Mouse (Mus musculus): Measurements from ENCODE around the gene Mrpl48. TPM values are rescaled to one million over a fixed set of nuclear protein-coding genes. Genes with fewer than 3 reads are reported as not detected.
"Not testable (repeated sequence)": the region's sequence is repeated elsewhere in the genome, so short reads cannot be mapped to it uniquely, and the experiment has no call there.

The Mrpl48 gene
- polyA plus RNA-seq, 1 experiment from 2014 or later, result 94.0 TPM

- Histone ChIP-seq H3K4me3 (ENCODE audit: low read depth, low read length) (no peak overlapping the region), H3K4me2 (ENCODE audit: low read length) (no peak overlapping the region), H3K4me1 (ENCODE audit: control insufficient read depth, insufficient read depth, low read length) (no peaks in the 10 kb centered on the region), H3K36me3 (ENCODE audit: control insufficient read depth, insufficient read depth, low read length) (peaks cover 2% of the 10 kb centered on the region; the same call in 1 of the 2 replicates), H3K9me3 (replicated peaks; ENCODE audit: control insufficient read depth, low read length, poor library complexity, severe bottlenecking) (0 out of 2 replicates have a peak, but pooled peaks cover 2% of the 10 kb centered on the region), H3K27me3 (ENCODE audit: control insufficient read depth, insufficient read depth, low read depth, low read length) (no peaks in the 10 kb centered on the region), H3K27ac (ENCODE audit: low read length) (no peak overlapping the region), H3K9ac (ENCODE audit: low read depth, low read length) (no peak overlapping the region)
- no peak for ATAC-seq
- 85% methylated on average over 3 of the region's 3 CpGs for WGBS
Observed at GRCm38 (mm10) chr7:100570930-100571715, 37.0 kb downstream of the Mrpl48 start.

GRCm38 (mm10) chr7:100569907-100570306 is 38.2 kb downstream of the Mrpl48 start:
- H3K4me3 ChIP-seq (ENCODE audit: low read depth, low read length), result no peak overlapping the region
- no peak overlapping the region for H3K4me2 ChIP-seq (ENCODE audit: low read length)
- H3K27me3 ChIP-seq (ENCODE audit: control insufficient read depth, insufficient read depth, low read depth, low read length), result no peaks in the 10 kb centered on the region
- H3K27ac ChIP-seq (ENCODE audit: low read length), result no peak overlapping the region
- H3K9ac ChIP-seq (ENCODE audit: low read depth, low read length), result no peak overlapping the region
- H3K36me3 ChIP-seq (ENCODE audit: control insufficient read depth, insufficient read depth, low read length), result peaks cover 2% of the 10 kb centered on the region; the same call in 1 of the 2 replicates
- no peak for ATAC-seq
- H3K4me1 ChIP-seq (ENCODE audit: control insufficient read depth, insufficient read depth, low read length), result no peaks in the 10 kb centered on the region
- 0 out of 2 replicates have a peak, but pooled peaks cover 2% of the 10 kb centered on the region for H3K9me3 ChIP-seq (replicated peaks; ENCODE audit: control insufficient read depth, low read length, poor library complexity, severe bottlenecking)

- not testable (repeated sequence) for H3K27ac ChIP-seq (ENCODE audit: low read length); H3K4me3 ChIP-seq (ENCODE audit: low read depth, low read length); H3K4me2 ChIP-seq (ENCODE audit: low read length); H3K4me1 ChIP-seq (ENCODE audit: control insufficient read depth, insufficient read depth, low read length); H3K9ac ChIP-seq (ENCODE audit: low read depth, low read length); H3K9me3 ChIP-seq (replicated peaks; ENCODE audit: control insufficient read depth, low read length, poor library complexity, severe bottlenecking); H3K27me3 ChIP-seq (ENCODE audit: control insufficient read depth, insufficient read depth, low read depth, low read length); H3K36me3 ChIP-seq (ENCODE audit: control insufficient read depth, insufficient read depth, low read length); ATAC-seq
- WGBS, result 70% methylated on average over 5 of the region's 5 CpGs
Observed at GRCm38 (mm10) chr7:100567238-100567637, 40.9 kb downstream of the Mrpl48 start.

GRCm38 (mm10) chr7:100561861-100562587 is 46.1 kb downstream of the Mrpl48 start:
- 0 out of 2 replicates have a peak, but pooled peaks cover 3% of the 10 kb centered on the region for H3K36me3 ChIP-seq (ENCODE audit: control insufficient read depth, insufficient read depth, low read length)

GRCm38 (mm10) chr7:100559331-100559730 is 48.8 kb downstream of the Mrpl48 start:
- H3K36me3 ChIP-seq (ENCODE audit: control insufficient read depth, insufficient read depth, low read length), result no peaks in the 10 kb centered on the region
- no peak overlapping the region for H3K4me3 ChIP-seq (ENCODE audit: low read depth, low read length)
- no peak for ATAC-seq
- 82% methylated on average over 4 of the region's 4 CpGs for WGBS
- no peaks in the 10 kb centered on the region for H3K9me3 ChIP-seq (replicated peaks; ENCODE audit: control insufficient read depth, low read length, poor library complexity, severe bottlenecking)
- H3K27me3 ChIP-seq (ENCODE audit: control insufficient read depth, insufficient read depth, low read depth, low read length), result no peaks in the 10 kb centered on the region
- no peak overlapping the region for H3K9ac ChIP-seq (ENCODE audit: low read depth, low read length)
- H3K4me2 ChIP-seq (ENCODE audit: low read length), result no peak overlapping the region
- peaks cover 16% of the 10 kb centered on the region; the same call in 1 of the 2 replicates for H3K4me1 ChIP-seq (ENCODE audit: control insufficient read depth, insufficient read depth, low read length)
- H3K27ac ChIP-seq (ENCODE audit: low read length), result no peak overlapping the region

More at GRCm38 (mm10) chr7:100561861-100562587, 46.1 kb downstream of the Mrpl48 start:
- ATAC-seq, result peak; percentile 39; the same call in 1 of the 2 replicates
- Histone ChIP-seq H3K4me3 (ENCODE audit: low read depth, low read length) (no peak overlapping the region), H3K4me1 (ENCODE audit: control insufficient read depth, insufficient read depth, low read length) (peaks cover 3% of the 10 kb centered on the region; the same call in 1 of the 2 replicates), H3K27ac (ENCODE audit: low read length) (peak overlapping the region; percentile 76), H3K4me2 (ENCODE audit: low read length) (no peak overlapping the region), H3K27me3 (ENCODE audit: control insufficient read depth, insufficient read depth, low read depth, low read length) (no peaks in the 10 kb centered on the region), H3K9me3 (replicated peaks; ENCODE audit: control insufficient read depth, low read length, poor library complexity, severe bottlenecking) (no peaks in the 10 kb centered on the region), H3K9ac (ENCODE audit: low read depth, low read length) (no peak overlapping the region)
- WGBS, result 33% methylated on average over 11 of the region's 11 CpGs

- no peak for ATAC-seq
- H3K9ac ChIP-seq (ENCODE audit: low read depth, low read length), result no peak overlapping the region
- 85% methylated on average over 5 of the region's 5 CpGs for WGBS
Observed at GRCm38 (mm10) chr7:100557241-100557640, 50.9 kb downstream of the Mrpl48 start.

GRCm38 (mm10) chr7:100555431-100555951 is 52.6 kb downstream of the Mrpl48 start:
- no peaks in the 10 kb centered on the region for H3K9me3 ChIP-seq (replicated peaks; ENCODE audit: control insufficient read depth, low read length, poor library complexity, severe bottlenecking)
- no peak overlapping the region for H3K4me3 ChIP-seq (ENCODE audit: low read depth, low read length)
- H3K27me3 ChIP-seq (ENCODE audit: control insufficient read depth, insufficient read depth, low read depth, low read length), result no peaks in the 10 kb centered on the region
- H3K9ac ChIP-seq (ENCODE audit: low read depth, low read length), result peak overlapping the region; percentile 52; the same call in 1 of the 2 replicates
- peaks cover 13% of the 10 kb centered on the region; the same call in 1 of the 2 replicates for H3K4me1 ChIP-seq (ENCODE audit: control insufficient read depth, insufficient read depth, low read length)
- peak overlapping the region; percentile 26 for H3K4me2 ChIP-seq (ENCODE audit: low read length)
- peak overlapping the region; percentile 91 for H3K27ac ChIP-seq (ENCODE audit: low read length)
- no peaks in the 10 kb centered on the region for H3K36me3 ChIP-seq (ENCODE audit: control insufficient read depth, insufficient read depth, low read length)
- peak; percentile 91 for ATAC-seq
- 16% methylated on average over 13 of the region's 13 CpGs for WGBS

More at GRCm38 (mm10) chr7:100557241-100557640, 50.9 kb downstream of the Mrpl48 start:
- H3K36me3 ChIP-seq (ENCODE audit: control insufficient read depth, insufficient read depth, low read length), result no peaks in the 10 kb centered on the region
- no peak overlapping the region for H3K27ac ChIP-seq (ENCODE audit: low read length)
- H3K4me2 ChIP-seq (ENCODE audit: low read length), result no peak overlapping the region
- H3K4me1 ChIP-seq (ENCODE audit: control insufficient read depth, insufficient read depth, low read length), result peaks cover 14% of the 10 kb centered on the region; the same call in 1 of the 2 replicates
- H3K9me3 ChIP-seq (replicated peaks; ENCODE audit: control insufficient read depth, low read length, poor library complexity, severe bottlenecking), result no peaks in the 10 kb centered on the region
- H3K27me3 ChIP-seq (ENCODE audit: control insufficient read depth, insufficient read depth, low read depth, low read length), result no peaks in the 10 kb centered on the region
- H3K4me3 ChIP-seq (ENCODE audit: low read depth, low read length), result no peak overlapping the region

- peak; percentile 57 for ATAC-seq
- Histone ChIP-seq H3K4me1 (ENCODE audit: control insufficient read depth, insufficient read depth, low read length) (peaks cover 13% of the 10 kb centered on the region; the same call in 1 of the 2 replicates), H3K4me2 (ENCODE audit: low read length) (no peak overlapping the region), H3K27ac (ENCODE audit: low read length) (peak overlapping the region; percentile 91), H3K27me3 (ENCODE audit: control insufficient read depth, insufficient read depth, low read depth, low read length) (no peaks in the 10 kb centered on the region), H3K9ac (ENCODE audit: low read depth, low read length) (no peak overlapping the region), H3K36me3 (ENCODE audit: control insufficient read depth, insufficient read depth, low read length) (no peaks in the 10 kb centered on the region), H3K4me3 (ENCODE audit: low read depth, low read length) (no peak overlapping the region), H3K9me3 (replicated peaks; ENCODE audit: control insufficient read depth, low read length, poor library complexity, severe bottlenecking) (no peaks in the 10 kb centered on the region)
- WGBS, result 34% methylated on average over 5 of the region's 5 CpGs
Observed at GRCm38 (mm10) chr7:100554939-100555338, 53.2 kb downstream of the Mrpl48 start.
